ENCODE assay signal across 31 mouse cellular contexts in genomic region chr13:9152267-9152666, GRCm38 (mm10). TPM values are rescaled to one million over a fixed set of nuclear protein-coding genes. Genes with fewer than 3 reads are reported as not detected.
DNase-seq lines count a peak whose midpoint lies in the region; ATAC-seq and TF ChIP-seq lines count a peak whose summit lies in the region.
"Had no signal": no experiment of that assay in that cellular context is flagged by ENCODE, and none has a peak within 500 bp of the region (broad histone marks: within the 10 kb centered on the region; RNA-seq: fewer than 3 reads in every experiment).

No protein-coding gene starts in this region.

- ATAC-seq in forebrain, embryonic 16.5 days: no peak
- ATAC-seq: forebrain, embryonic 13.5 days; hindbrain, embryonic 16.5 days; midbrain, embryonic 16.5 days had no signal

- H3K4me1 ChIP-seq in kidney, adult 2 months (ENCODE audit: control insufficient read depth, insufficient read depth, low read length): no peaks in the 10 kb centered on the region; the same call in 1 of the 2 replicates
- peaks cover 10% of the 10 kb centered on the region; the same call in 1 of the 2 replicates for H3K4me1 ChIP-seq in small intestine, adult 2 months (ENCODE audit: control insufficient read depth, insufficient read depth, insufficient read length, low read length)
- H3K4me1 ChIP-seq in forebrain, embryonic 16.5 days (replicated peaks; ENCODE audit: control insufficient read depth, insufficient read depth, low read length): no peaks in the 10 kb centered on the region
- H3K4me1 ChIP-seq: embryonic facial prominence, embryonic 10.5 days; embryonic facial prominence, embryonic 15.5 days; heart, embryonic 10.5 days; heart, embryonic 15.5 days had no signal

- TF ChIP-seq POLR2A in kidney, adult 2 months (IDR thresholded peaks at IDR 0.05; ENCODE audit: low read depth, low read length): no peak
- no peak for TF ChIP-seq POLR2A in small intestine, adult 2 months (IDR thresholded peaks at IDR 0.05; ENCODE audit: low read depth, low read length)

- no peak overlapping the region for H3K4me2 ChIP-seq in forebrain, embryonic 16.5 days (ENCODE audit: low read length)
- H3K4me2 ChIP-seq: embryonic facial prominence, embryonic 15.5 days; forebrain, embryonic 13.5 days; heart, embryonic 15.5 days; limb, embryonic 12.5 days; liver, embryonic 11.5 days; midbrain, embryonic 11.5 days had no signal

- H3K4me3 ChIP-seq in kidney, adult 2 months (ENCODE audit: insufficient read depth, low read depth, low read length): no peak overlapping the region
- H3K4me3 ChIP-seq in small intestine, adult 2 months (ENCODE audit: low read depth, low read length): no peak overlapping the region
- no peak overlapping the region for H3K4me3 ChIP-seq in forebrain, embryonic 16.5 days (replicated peaks; ENCODE audit: low read length)
- H3K4me3 ChIP-seq: embryonic facial prominence, embryonic 10.5 days; embryonic facial prominence, embryonic 15.5 days; forebrain, embryonic 13.5 days; heart, embryonic 10.5 days; heart, embryonic 15.5 days; layer of hippocampus, adult 2 months; left cerebral cortex, adult 2 months; limb, embryonic 12.5 days had no signal

- H3K27me3 ChIP-seq in kidney, adult 2 months (replicated peaks; ENCODE audit: control insufficient read depth, insufficient read depth, low read length): no peaks in the 10 kb centered on the region
- H3K27me3 ChIP-seq in small intestine, adult 2 months (ENCODE audit: control insufficient read depth, insufficient read depth, low read length): no peaks in the 10 kb centered on the region
- H3K27me3 ChIP-seq in forebrain, embryonic 16.5 days (replicated peaks; ENCODE audit: control insufficient read depth, insufficient read depth, low read length): no peaks in the 10 kb centered on the region
- H3K27me3 ChIP-seq: embryonic facial prominence, embryonic 15.5 days; forebrain, embryonic 13.5 days; heart, embryonic 15.5 days; limb, embryonic 12.5 days had no signal

- H3K9me3 ChIP-seq in forebrain, embryonic 16.5 days (ENCODE audit: control insufficient read depth, low read length): no peaks in the 10 kb centered on the region
- H3K9me3 ChIP-seq: embryonic facial prominence, embryonic 10.5 days; embryonic facial prominence, embryonic 15.5 days; forebrain, embryonic 13.5 days; G1E; heart, embryonic 10.5 days; heart, embryonic 15.5 days; limb, embryonic 12.5 days had no signal

- H3K36me3 ChIP-seq in kidney, adult 2 months (ENCODE audit: control insufficient read depth, insufficient read depth, low read length): peaks cover 14% of the 10 kb centered on the region
- H3K36me3 ChIP-seq in small intestine, adult 2 months (ENCODE audit: control insufficient read depth, insufficient read depth, low read length): peaks cover 48% of the 10 kb centered on the region
- peaks cover 13% of the 10 kb centered on the region; the same call in 1 of the 2 replicates for H3K36me3 ChIP-seq in forebrain, embryonic 16.5 days (ENCODE audit: control insufficient read depth, insufficient read depth)

- no peak for TF ChIP-seq CTCF in kidney, adult 2 months (conservative IDR thresholded peaks at IDR 0.05; ENCODE audit: insufficient read depth, insufficient read length, low read depth, low read length)
- no peak for TF ChIP-seq CTCF in small intestine, adult 2 months (IDR thresholded peaks at IDR 0.05; ENCODE audit: extremely low read depth, insufficient read length, insufficient replicate concordance, low read depth, low read length)

- WGBS in kidney, adult 2 months: 51% methylated on average over 2 of the region's 2 CpGs
- WGBS in small intestine, adult 2 months: 16% methylated on average over 2 of the region's 2 CpGs
- 91% methylated on average over 2 of the region's 2 CpGs for WGBS in forebrain, embryonic 16.5 days

- no peak overlapping the region for H3K9ac ChIP-seq in forebrain, embryonic 16.5 days (replicated peaks; ENCODE audit: low read depth, low read length)
- H3K9ac ChIP-seq: embryonic facial prominence, embryonic 15.5 days; forebrain, embryonic 13.5 days; heart, embryonic 15.5 days; limb, embryonic 12.5 days had no signal

- DNase-seq in kidney, adult 2 months: peak; percentile 71
- DNase-seq in kidney, adult 18-20 months: no peak
- peak; percentile 21 for DNase-seq in lung, postnatal 36 days
- DNase-seq in lung, adult 18-20 months: no peak
- no peak for DNase-seq in adrenal gland, postnatal 4 days (ENCODE audit: low spot score in 2 of 2)
- no peak for DNase-seq in adrenal gland, adult 18-20 months (ENCODE audit: low spot score in 2 of 2)
- DNase-seq: adrenal gland, postnatal 14 days; cerebellum, adult 11-12 months; cerebellum, postnatal 14 days; gastrocnemius, postnatal 25 days; heart, adult 11 months; kidney, postnatal 14 days; lung, postnatal 10 days; right cerebral cortex, postnatal 4 days; thymus, adult 18-20 months; thymus, postnatal 25 days had no signal

- no peak overlapping the region for H3K27ac ChIP-seq in kidney, adult 2 months (ENCODE audit: insufficient read depth, low read depth, low read length)
- H3K27ac ChIP-seq in small intestine, adult 2 months (ENCODE audit: insufficient read depth, low read depth, low read length): peak overlapping the region; percentile 94
- no peak overlapping the region for H3K27ac ChIP-seq in forebrain, embryonic 16.5 days (ENCODE audit: low read length)
- H3K27ac ChIP-seq: embryonic facial prominence, embryonic 10.5 days; embryonic facial prominence, embryonic 15.5 days; forebrain, embryonic 13.5 days; heart, embryonic 10.5 days; heart, embryonic 15.5 days; layer of hippocampus, adult 2 months; left cerebral cortex, adult 2 months; limb, embryonic 12.5 days had no signal

RNA-seq across cellular contexts. Expression of gene Larp4b, which starts 58.6 kb away (rescaled TPM):
- 17.9 and 21.5 TPM in 2 replicates for polyA plus RNA-seq in kidney, adult 2 months (2012; rRNA removed)
- 8.5 and 18.1 TPM in 2 replicates for polyA plus RNA-seq in small intestine, adult 2 months (2012; rRNA removed)
- 10 to 100 TPM; 80.8 to 88.5 TPM for total RNA-seq in adrenal gland, postnatal 4 days (2021)
- polyA plus RNA-seq in forebrain, embryonic 16.5 days (2015; fragmentation: Nextera tagmentation; extraction: Ambion mirVana): 42.4 and 46.2 TPM in 2 replicates
- 10 to 100 TPM; 60.5 to 70.0 TPM for total RNA-seq in adrenal gland, adult 18-20 months (2021)

Comparison
In these comparisons a context has a peak if more than half of its experiments do, and no peak if none do; other contexts are left out.
1. DNase-seq: peak in kidney, adult 2 months (single experiment) and lung, postnatal 36 days (single experiment); none in kidney, adult 18-20 months (single experiment), lung, adult 18-20 months (0 of 2), adrenal gland, postnatal 4 days (0 of 2) and adrenal gland, adult 18-20 months (0 of 2).